Mouse (Mus musculus) cerebellum, adult 2 months (tissue): Measurements from ENCODE around the gene Garnl3. TPM values are rescaled to one million over a fixed set of nuclear protein-coding genes. Genes with fewer than 3 reads are reported as not detected.

ENCODE experiments used
- DNase-seq, 2 experiments: peaks; one replicate each; pipeline ENCODE4 v3.0.0; 2021
- H3K27ac ChIP-seq: fragments of 200-500 bp; 2 replicates; pipeline ENCODE4 v1.5.1; 2012; ENCODE audit warnings: low read length, control low read depth, inconsistent platforms; ENCODE audit not compliant: insufficient read depth
- H3K27me3 ChIP-seq: fragments of 200-500 bp; 2 replicates; pipeline ENCODE4 v1.6.1; 2012; ENCODE audit warnings: inconsistent platforms, mild to moderate bottlenecking, low read length, moderate library complexity; ENCODE audit not compliant: control insufficient read depth, insufficient read depth
- H3K4me1 ChIP-seq: fragments of 200-500 bp; 2 replicates; pipeline ENCODE4 v1.6.1; 2011; ENCODE audit warnings: low read length; ENCODE audit not compliant: control insufficient read depth, insufficient read depth
- H3K4me3 ChIP-seq: fragments of 200-500 bp; replicated peaks from 2 replicates; pipeline ENCODE3; 2011; ENCODE audit warnings: mild to moderate bottlenecking, low read depth, low read length, control low read depth; ENCODE audit not compliant: insufficient read depth
- CTCF ChIP-seq: fragments of 200-500 bp; IDR thresholded peaks from 2 replicates; pipeline ENCODE4 v1.5.1; 2011; ENCODE audit warnings: low read depth, mild to moderate bottlenecking, control low read depth, low read length, moderate library complexity, borderline replicate concordance; ENCODE audit not compliant: insufficient read depth
- POLR2A ChIP-seq: fragments of 200-500 bp; IDR thresholded peaks from 2 replicates; pipeline ENCODE4 v1.6.1; 2011; ENCODE audit warnings: low read length, control low read depth, borderline replicate concordance; ENCODE audit not compliant: insufficient read depth
- WGBS: fragments of 180-500 bp; shearing (Covaris S2); methylation state at CpG from one replicate; pipeline ENCODE4 v1.1.7; 2018; 5-methylcytosine and 5-hydroxymethylcytosine counted together
- polyA plus RNA-seq: library from polyadenylated mRNA; depleted of rRNA; stranded (reverse); fragments of >200 nt; gene quantifications from 2 replicates; pipeline ENCODE4 v1.2.3, GENCODE M21; 2012

The Garnl3 gene
- polyA plus RNA-seq, 1 experiment, result 120 TPM

- TF ChIP-seq CTCF (no peak), POLR2A (no peak)
- Histone ChIP-seq H3K27ac (no peak overlapping the region), H3K4me1 (no peaks in the 10 kb centered on the region; the same call in 1 of the 2 replicates), H3K27me3 (no peaks in the 10 kb centered on the region), H3K4me3 (no peak overlapping the region)
- DNase-seq, result no peak
- 89% methylated on average over 3 of the region's 3 CpGs for WGBS
Observed at GRCm38 (mm10) chr2:33074188-33074587, 57.3 kb downstream of the Garnl3 start.

GRCm38 (mm10) chr2:33072333-33072732, 59.1 kb downstream of the Garnl3 start:
- TF ChIP-seq CTCF (no peak), POLR2A (no peak)
- no peak for DNase-seq
- H3K27me3 ChIP-seq, result no peaks in the 10 kb centered on the region
- peaks cover 4% of the 10 kb centered on the region for H3K4me1 ChIP-seq
- 67% methylated on average over 2 of the region's 2 CpGs for WGBS
- H3K4me3 ChIP-seq, result no peak overlapping the region
- no peak overlapping the region for H3K27ac ChIP-seq

- Histone ChIP-seq H3K27ac (no peak overlapping the region), H3K27me3 (no peaks in the 10 kb centered on the region), H3K4me3 (no peak overlapping the region), H3K4me1 (peaks cover 7% of the 10 kb centered on the region)
- WGBS, result 94% methylated on average over 1 of the region's 1 CpGs
- TF ChIP-seq POLR2A (no peak), CTCF (no peak)
- DNase-seq, result no peak
Observed at GRCm38 (mm10) chr2:33065610-33066009, 65.8 kb downstream of the Garnl3 start.

- peak in 1 of 2 experiments; percentile 27 for DNase-seq
- H3K4me3 ChIP-seq, result no peak overlapping the region
- WGBS, result 27% methylated on average over 8 of the region's 8 CpGs
- H3K27me3 ChIP-seq, result no peaks in the 10 kb centered on the region
- H3K27ac ChIP-seq, result no peak overlapping the region
- TF ChIP-seq POLR2A, result no peak
- peaks cover 19% of the 10 kb centered on the region for H3K4me1 ChIP-seq
Observed at GRCm38 (mm10) chr2:33062744-33063143, 68.7 kb downstream of the Garnl3 start.

GRCm38 (mm10) chr2:33058926-33059325, 72.5 kb downstream of the Garnl3 start:
- Histone ChIP-seq H3K4me1 (peaks cover 15% of the 10 kb centered on the region), H3K4me3 (no peak overlapping the region), H3K27me3 (no peaks in the 10 kb centered on the region), H3K27ac (peak overlapping the region; percentile 47)
- 17% methylated on average over 5 of the region's 5 CpGs for WGBS
- DNase-seq, result peak; percentile 78 to 90
- no peak for TF ChIP-seq CTCF
- 0 out of 2 replicates have a peak, but pooled peaks have one; percentile 13 for TF ChIP-seq POLR2A

GRCm38 (mm10) chr2:33057514-33057913, 73.9 kb downstream of the Garnl3 start:
- TF ChIP-seq CTCF, result no peak
- no peak for TF ChIP-seq POLR2A
- Histone ChIP-seq H3K4me3 (no peak overlapping the region), H3K27ac (no peak overlapping the region), H3K4me1 (peaks cover 13% of the 10 kb centered on the region), H3K27me3 (no peaks in the 10 kb centered on the region)
- 68% methylated on average over 7 of the region's 7 CpGs for WGBS
- DNase-seq, result no peak

GRCm38 (mm10) chr2:33053966-33054365, 77.5 kb downstream of the Garnl3 start:
- Histone ChIP-seq H3K4me1 (peaks cover 9% of the 10 kb centered on the region), H3K27ac (no peak overlapping the region), H3K27me3 (no peaks in the 10 kb centered on the region), H3K4me3 (no peak overlapping the region)
- DNase-seq, result no peak
- TF ChIP-seq POLR2A (no peak), CTCF (no peak)
- WGBS, result 69% methylated on average over 10 of the region's 10 CpGs

- DNase-seq, result no peak
- Histone ChIP-seq H3K27ac (no peak overlapping the region), H3K4me3 (no peak overlapping the region), H3K27me3 (no peaks in the 10 kb centered on the region), H3K4me1 (no peaks in the 10 kb centered on the region)
- WGBS, result 80% methylated on average over 3 of the region's 3 CpGs
- TF ChIP-seq CTCF, result no peak
- no peak for TF ChIP-seq POLR2A
Observed at GRCm38 (mm10) chr2:33047360-33047759, 84.1 kb downstream of the Garnl3 start.
